Mouse (Mus musculus): ENCODE results near the gene Krtap19-1.

GRCm38 (mm10) chr16:88823736-88824135, 45.5 kb downstream of the Krtap19-1 start:
- TF ChIP-seq CTCF (IDR thresholded peaks at IDR 0.05) (peak; percentile 51), POLR2A (IDR thresholded peaks at IDR 0.05; ENCODE audit: insufficient read depth, low read depth, low read length) (no peak)
